Mouse (Mus musculus): ENCODE measurements around the gene Mdh1. TPM values are rescaled to one million over a fixed set of nuclear protein-coding genes. Genes with fewer than 3 reads are reported as not detected.

Mdh1 gene
- polyA plus RNA-seq (2016; fragmentation: Nextera tagmentation; extraction: Ambion mirVana), result 164 and 170 TPM in 2 replicates

DNA sequence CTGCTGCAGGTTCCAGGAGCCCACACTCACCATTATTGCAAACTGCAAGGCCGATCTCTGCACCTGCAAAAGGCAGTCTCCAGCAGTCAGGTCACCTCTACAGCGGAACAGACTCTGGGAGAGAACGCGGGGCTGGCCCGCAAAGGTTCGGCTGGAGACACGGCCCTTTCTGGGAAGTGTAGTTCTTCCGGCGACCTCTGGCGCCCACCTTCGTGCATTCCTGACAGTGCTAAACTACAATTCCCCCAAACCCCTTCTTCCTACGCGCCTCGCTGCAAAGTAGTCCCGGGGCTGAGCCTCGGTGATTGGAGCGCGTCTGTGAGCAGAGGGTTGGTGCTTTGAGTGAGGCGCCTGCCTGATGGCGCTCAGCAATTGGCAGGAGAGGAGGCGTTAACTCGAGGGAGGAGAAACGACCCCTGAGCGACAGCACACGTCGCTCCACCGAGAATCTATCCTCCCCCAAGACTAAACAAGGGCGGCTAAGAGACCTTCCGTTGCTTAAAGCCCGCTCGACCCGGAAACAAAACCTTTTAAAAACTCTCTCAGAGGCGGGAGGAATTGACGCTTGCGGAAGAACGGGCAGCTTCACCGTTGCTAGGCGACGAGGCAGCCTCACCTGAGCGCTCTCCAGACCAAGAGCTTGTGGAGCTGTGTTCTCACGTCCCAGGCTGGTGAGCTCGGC lies at the start of gene Mdh1, which contains the start of gene Wdpcp:
Gene Mdh1, minus strand, starts transcription at position 668 of the 682 bp plus-strand sequence.
Gene Wdpcp, plus strand, starts transcription at position 536 of the 682 bp plus-strand sequence.
- H3K27ac ChIP-seq, result peak within 1 kb of the TSS; percentile 74
- peak within 1 kb of the TSS; percentile 75 for H3K4me3 ChIP-seq
- H3K9me3 ChIP-seq (replicated peaks), result no peaks in the 10 kb centered on the region
- peak within 1 kb of the TSS; percentile 86 for H3K4me2 ChIP-seq
- H3K9ac ChIP-seq, result peak within 1 kb of the TSS; percentile 70
- peaks cover 29% of the 10 kb centered on the region for H3K4me1 ChIP-seq
- H3K36me3 ChIP-seq, result peaks cover 2% of the 10 kb centered on the region; the same call in 1 of the 2 replicates
- H3K27me3 ChIP-seq (replicated peaks), result no peaks in the 10 kb centered on the region
- under 1% methylated on average over 42 of the region's 42 CpGs for WGBS (ENCODE audit: insufficient replicate concordance)
- ATAC-seq, result peak; percentile 95

- no peak overlapping the region for H3K4me2 ChIP-seq
- no peak overlapping the region for H3K9ac ChIP-seq
- no peaks in the 10 kb centered on the region for H3K36me3 ChIP-seq
- no peaks in the 10 kb centered on the region for H3K4me1 ChIP-seq
- ATAC-seq, result no peak
- no peaks in the 10 kb centered on the region for H3K9me3 ChIP-seq (replicated peaks)
- H3K27ac ChIP-seq, result no peak overlapping the region
- H3K27me3 ChIP-seq (replicated peaks), result no peaks in the 10 kb centered on the region
- no peak overlapping the region for H3K4me3 ChIP-seq
Measured at GRCm38 (mm10) chr11:21615915-21616314, 43.7 kb upstream of the Mdh1 start.

DNA sequence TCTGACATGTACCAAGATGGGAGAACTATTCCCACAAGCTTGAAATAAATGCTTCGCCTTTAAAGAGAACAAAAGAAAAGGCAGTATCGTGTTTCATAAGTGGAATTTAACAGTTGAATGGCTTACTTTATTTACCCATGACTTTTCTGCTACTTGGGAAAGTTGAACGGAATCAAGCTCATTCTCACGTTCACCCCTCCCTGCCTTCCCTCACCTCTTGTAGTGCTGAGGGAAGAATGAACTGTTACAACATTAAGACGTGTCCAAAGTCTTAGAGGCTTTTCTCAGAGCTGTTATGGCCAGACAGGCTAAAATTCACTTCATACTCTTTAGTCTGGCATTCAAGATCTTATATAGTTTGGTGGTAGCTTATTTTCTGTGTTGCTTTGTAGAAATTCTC lies 30.3 kb upstream of the Mdh1 start:
- Histone ChIP-seq H3K9ac (no peak overlapping the region), H3K27ac (no peak overlapping the region), H3K9me3 (replicated peaks) (no peaks in the 10 kb centered on the region), H3K4me3 (no peak overlapping the region), H3K27me3 (replicated peaks) (no peaks in the 10 kb centered on the region), H3K36me3 (no peaks in the 10 kb centered on the region), H3K4me1 (no peaks in the 10 kb centered on the region), H3K4me2 (no peak overlapping the region)
- no peak for ATAC-seq
- 66% methylated on average over 5 of the region's 5 CpGs for WGBS (ENCODE audit: insufficient replicate concordance)

GRCm38 (mm10) chr11:21583286-21583685 lies 11.1 kb upstream of the Mdh1 start:
- H3K9ac ChIP-seq, result no peak overlapping the region
- 38% methylated on average over 1 of the region's 1 CpGs for WGBS (ENCODE audit: insufficient replicate concordance)
- H3K27me3 ChIP-seq (replicated peaks), result no peaks in the 10 kb centered on the region
- no peak overlapping the region for H3K27ac ChIP-seq
- H3K36me3 ChIP-seq, result no peaks in the 10 kb centered on the region
- no peaks in the 10 kb centered on the region for H3K4me1 ChIP-seq
- no peak overlapping the region for H3K4me2 ChIP-seq
- ATAC-seq, result no peak
- H3K4me3 ChIP-seq, result no peak overlapping the region
- no peaks in the 10 kb centered on the region for H3K9me3 ChIP-seq (replicated peaks)

DNA sequence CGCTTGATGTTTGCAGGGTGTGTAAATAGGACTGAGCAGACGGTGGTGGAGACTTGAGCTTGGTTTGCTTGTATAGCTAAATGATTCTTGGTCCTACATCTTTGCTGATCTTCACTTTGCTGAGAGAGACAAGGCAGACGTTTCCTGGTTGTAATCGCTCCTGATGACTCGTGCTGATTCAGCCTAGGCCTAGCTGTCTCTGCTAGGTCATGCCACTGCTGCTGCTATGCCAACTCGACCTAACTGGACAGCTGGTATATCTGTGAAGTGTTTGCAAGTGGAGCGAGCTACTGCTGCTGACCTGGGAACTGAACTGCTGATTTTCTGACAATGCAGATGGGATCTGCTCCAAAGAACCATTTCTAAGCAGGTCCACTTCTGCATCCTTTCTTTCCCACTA lies 9.3 kb upstream of the Mdh1 start:
- Histone ChIP-seq H3K4me3 (no peak overlapping the region), H3K27me3 (replicated peaks) (no peaks in the 10 kb centered on the region), H3K9ac (no peak overlapping the region), H3K4me1 (no peaks in the 10 kb centered on the region), H3K27ac (no peak overlapping the region), H3K4me2 (no peak overlapping the region), H3K36me3 (no peaks in the 10 kb centered on the region), H3K9me3 (replicated peaks) (no peaks in the 10 kb centered on the region)
- WGBS (ENCODE audit: insufficient replicate concordance), result 44% methylated on average over 7 of the region's 7 CpGs
- ATAC-seq, result no peak

- Histone ChIP-seq H3K4me2 (peak overlapping the region; percentile 86), H3K9me3 (replicated peaks) (no peaks in the 10 kb centered on the region), H3K36me3 (peaks cover 10% of the 10 kb centered on the region), H3K4me1 (peaks cover 29% of the 10 kb centered on the region), H3K4me3 (peak overlapping the region; percentile 75), H3K27ac (peak overlapping the region; percentile 74; the same call in 1 of the 2 replicates), H3K27me3 (replicated peaks) (no peaks in the 10 kb centered on the region), H3K9ac (peak overlapping the region; percentile 70)
- WGBS (ENCODE audit: insufficient replicate concordance), result 9% methylated on average over 10 of the region's 10 CpGs
- ATAC-seq, result no peak
Measured at GRCm38 (mm10) chr11:21570973-21571372, 1.2 kb downstream of the Mdh1 start.

DNA sequence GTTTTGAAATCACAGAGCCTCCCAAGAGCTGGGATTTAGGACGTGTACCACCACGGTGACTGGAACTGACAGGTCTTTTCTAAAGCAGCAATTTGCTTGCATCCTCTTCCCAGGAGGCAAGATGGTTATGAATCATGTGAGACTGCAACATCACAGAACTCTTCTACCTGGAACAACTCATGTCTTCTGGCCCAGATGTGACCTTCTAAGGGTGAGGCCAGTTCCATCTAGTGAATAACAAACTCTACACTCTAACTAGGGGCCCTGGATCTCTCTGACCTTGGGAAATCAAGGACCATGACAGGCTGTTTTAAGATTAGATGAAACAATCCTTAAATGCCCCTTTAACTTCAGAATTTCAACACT lies 2.1 kb downstream of the Mdh1 start:
- Histone ChIP-seq H3K4me1 (peaks cover 29% of the 10 kb centered on the region), H3K27ac (no peak overlapping the region), H3K4me2 (peak overlapping the region; percentile 86), H3K4me3 (no peak overlapping the region), H3K27me3 (replicated peaks) (no peaks in the 10 kb centered on the region), H3K36me3 (peaks cover 19% of the 10 kb centered on the region), H3K9ac (no peak overlapping the region), H3K9me3 (replicated peaks) (no peaks in the 10 kb centered on the region)
- ATAC-seq, result no peak
- 70% methylated on average over 2 of the region's 2 CpGs for WGBS (ENCODE audit: insufficient replicate concordance)

- peaks cover 22% of the 10 kb centered on the region for H3K36me3 ChIP-seq
- no peaks in the 10 kb centered on the region for H3K27me3 ChIP-seq (replicated peaks)
- no peak overlapping the region for H3K9ac ChIP-seq
- no peak overlapping the region for H3K27ac ChIP-seq
- peak overlapping the region; percentile 22 for H3K4me2 ChIP-seq
- H3K4me1 ChIP-seq, result peaks cover 29% of the 10 kb centered on the region
- no peaks in the 10 kb centered on the region for H3K9me3 ChIP-seq (replicated peaks)
- 57% methylated on average over 3 of the region's 3 CpGs for WGBS (ENCODE audit: insufficient replicate concordance)
- ATAC-seq, result no peak
- no peak overlapping the region for H3K4me3 ChIP-seq
Measured at GRCm38 (mm10) chr11:21569456-21570108, 2.6 kb downstream of the Mdh1 start.

- Histone ChIP-seq H3K27me3 (replicated peaks) (no peaks in the 10 kb centered on the region), H3K4me3 (no peak overlapping the region), H3K27ac (no peak overlapping the region), H3K36me3 (peaks cover 23% of the 10 kb centered on the region), H3K9ac (no peak overlapping the region), H3K9me3 (replicated peaks) (no peaks in the 10 kb centered on the region), H3K4me1 (peaks cover 29% of the 10 kb centered on the region), H3K4me2 (0 out of 2 replicates have a peak overlapping the region, but pooled peaks have one; percentile 7)
- 24% methylated on average over 5 of the region's 5 CpGs for WGBS (ENCODE audit: insufficient replicate concordance)
- no peak for ATAC-seq
Measured at GRCm38 (mm10) chr11:21569002-21569401, 3.2 kb downstream of the Mdh1 start.

DNA sequence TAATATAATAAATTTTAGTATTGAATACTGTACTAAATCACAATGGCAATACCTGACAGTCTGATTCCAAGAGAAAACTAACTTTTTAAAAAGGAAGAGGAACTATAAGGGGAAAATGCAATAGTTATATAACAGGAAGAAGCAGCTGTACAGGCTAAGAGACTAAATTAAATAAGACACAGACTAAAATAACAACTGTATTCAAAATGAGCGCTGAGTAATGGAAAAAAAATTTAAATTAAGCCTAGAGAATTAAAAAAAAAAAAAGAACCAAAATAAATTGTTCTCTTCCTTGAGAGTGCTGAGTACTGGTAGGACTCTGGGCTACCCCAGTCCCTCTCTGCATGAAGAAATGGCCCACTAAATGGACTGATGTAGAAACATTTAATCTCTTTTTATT lies 4.4 kb downstream of the Mdh1 start:
- Histone ChIP-seq H3K4me3 (no peak overlapping the region), H3K4me2 (no peak overlapping the region), H3K9ac (no peak overlapping the region), H3K9me3 (replicated peaks) (no peaks in the 10 kb centered on the region), H3K36me3 (peaks cover 34% of the 10 kb centered on the region), H3K27me3 (replicated peaks) (no peaks in the 10 kb centered on the region), H3K4me1 (peaks cover 24% of the 10 kb centered on the region), H3K27ac (no peak overlapping the region)
- no peak for ATAC-seq
- 93% methylated on average over 1 of the region's 1 CpGs for WGBS (ENCODE audit: insufficient replicate concordance)

- no peak for ATAC-seq
- 83% methylated on average over 6 of the region's 6 CpGs for WGBS (ENCODE audit: insufficient replicate concordance)
Measured at GRCm38 (mm10) chr11:21566934-21567333, 5.2 kb downstream of the Mdh1 start.

DNA sequence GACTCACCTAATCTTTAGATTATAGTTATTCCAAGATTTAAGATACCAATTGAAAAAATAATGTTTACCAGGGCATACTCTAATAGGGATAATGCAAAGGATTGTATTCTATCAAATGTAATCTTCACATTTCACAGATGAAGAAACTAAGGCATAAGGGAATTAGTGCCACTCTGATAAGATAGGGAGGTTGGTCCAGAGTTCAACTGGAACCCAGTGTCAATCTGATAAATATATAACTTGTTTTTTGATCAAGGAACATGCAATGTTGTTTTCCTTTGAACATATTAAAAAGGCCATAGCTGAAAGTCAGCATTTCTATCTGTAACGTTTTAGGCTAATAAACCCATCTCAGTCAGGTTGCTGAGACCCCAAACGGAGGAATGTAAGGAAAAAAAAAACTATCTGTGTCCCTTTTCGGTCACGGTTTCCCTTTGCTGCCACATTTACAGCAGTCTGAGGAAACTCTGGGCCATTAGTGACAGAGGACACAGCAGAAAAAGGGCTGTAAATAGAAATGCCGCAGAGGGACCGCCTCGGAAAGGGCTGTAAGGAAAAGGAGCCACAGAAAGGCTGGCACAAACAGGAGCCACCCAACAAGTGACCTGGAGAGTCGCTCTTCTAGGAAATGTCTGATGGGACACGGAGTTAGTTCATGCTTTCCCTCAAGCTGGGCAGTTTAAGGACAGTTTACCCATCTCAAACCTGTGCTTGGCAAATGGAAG lies 7.3 kb downstream of the Mdh1 start:
- Histone ChIP-seq H3K9me3 (replicated peaks) (no peaks in the 10 kb centered on the region), H3K9ac (no peak overlapping the region), H3K36me3 (peaks cover 55% of the 10 kb centered on the region), H3K4me1 (peaks cover 7% of the 10 kb centered on the region), H3K4me3 (no peak overlapping the region), H3K4me2 (no peak overlapping the region), H3K27ac (no peak overlapping the region), H3K27me3 (replicated peaks) (no peaks in the 10 kb centered on the region)
- 83% methylated on average over 9 of the region's 9 CpGs for WGBS (ENCODE audit: insufficient replicate concordance)
- no peak for ATAC-seq

More at GRCm38 (mm10) chr11:21566934-21567333, 5.2 kb downstream of the Mdh1 start:
- H3K4me3 ChIP-seq, result no peak overlapping the region
- H3K9me3 ChIP-seq (replicated peaks), result no peaks in the 10 kb centered on the region
- no peaks in the 10 kb centered on the region for H3K27me3 ChIP-seq (replicated peaks)
- H3K4me2 ChIP-seq, result no peak overlapping the region
- H3K4me1 ChIP-seq, result peaks cover 17% of the 10 kb centered on the region
- H3K9ac ChIP-seq, result no peak overlapping the region
- no peak overlapping the region for H3K27ac ChIP-seq
- H3K36me3 ChIP-seq, result peaks cover 37% of the 10 kb centered on the region

Data from liver, embryonic 12.5 days (tissue).